Mouse (Mus musculus): ENCODE measurements around the gene Tagln3. TPM values are rescaled to one million over a fixed set of nuclear protein-coding genes. Genes with fewer than 3 reads are reported as not detected.
A peak's percentile ranks its signal among the peaks of the same experiment; 100 is the strongest.

Gene Tagln3
- total and polyA plus RNA-seq, 3 experiments = not detected

GRCm38 (mm10) chr16:45758726-45759269 is 34.4 kb upstream of the Tagln3 start:
- TF ChIP-seq E2F4 (IDR thresholded peaks at IDR 0.05; ENCODE audit: borderline replicate concordance, low read depth, low read length) = no peak
- no peak for TF ChIP-seq ZMIZ1 (IDR thresholded peaks at IDR 0.05; ENCODE audit: low read depth, low read length)
- no peak for TF ChIP-seq ELF1 (IDR thresholded peaks at IDR 0.05; ENCODE audit: low read depth, low read length)
- no peaks in the 10 kb centered on the region for H3K36me3 ChIP-seq (ENCODE audit: control insufficient read depth in 1 of 2, insufficient read depth in 2 of 2, low read length in 2 of 2)
- no peak for DNase-seq (ENCODE audit: low read depth, low spot score)

GRCm38 (mm10) chr16:45757421-45758078 is 33.1 kb upstream of the Tagln3 start:
- no peaks in the 10 kb centered on the region for H3K4me1 ChIP-seq (ENCODE audit: control insufficient read depth in 1 of 2, insufficient read depth in 2 of 2, low read length in 2 of 2)
- H3K27me3 ChIP-seq (ENCODE audit: control insufficient read depth in 1 of 2, insufficient read depth in 2 of 2, low read length in 2 of 2) = no peaks in the 10 kb centered on the region
- no peaks in the 10 kb centered on the region for H3K9me3 ChIP-seq (replicated peaks; ENCODE audit: insufficient read depth, low read length)
- H3K4me3 ChIP-seq (ENCODE audit: control insufficient read depth in 1 of 2, insufficient read depth in 1 of 2, low read depth in 2 of 2, low read length in 2 of 2) = 0 out of 4 replicates have a peak overlapping the region, but pooled peaks of 1 of the 2 experiments have one; percentile 11
- no peaks in the 10 kb centered on the region for H3K36me3 ChIP-seq (ENCODE audit: control insufficient read depth in 1 of 2, insufficient read depth in 2 of 2, low read length in 2 of 2)
- no peaks in the 10 kb centered on the region for H3K79me2 ChIP-seq (ENCODE audit: control insufficient read depth, insufficient read depth, low read length, poor library complexity)
- H3K9ac ChIP-seq (ENCODE audit: control insufficient read depth, low read depth, low read length, poor library complexity, severe bottlenecking) = no peak overlapping the region
- no peak for DNase-seq (ENCODE audit: low read depth, low spot score)
- H3K27ac ChIP-seq (ENCODE audit: control insufficient read depth, low read depth, low read length) = no peak overlapping the region
- TF ChIP-seq E2F4 (IDR thresholded peaks at IDR 0.05; ENCODE audit: borderline replicate concordance, low read depth, low read length) (no peak), SIN3A (IDR thresholded peaks at IDR 0.05; ENCODE audit: low read length) (no peak), CHD2 (IDR thresholded peaks at IDR 0.05; ENCODE audit: low read length) (no peak), TCF12 (IDR thresholded peaks at IDR 0.05; ENCODE audit: low read depth, low read length) (no peak), MAZ (IDR thresholded peaks at IDR 0.05; ENCODE audit: low read depth, low read length) (no peak), MYB (IDR thresholded peaks at IDR 0.05; ENCODE audit: low read depth, low read length) (no peak), USF1 (IDR thresholded peaks at IDR 0.05; ENCODE audit: low read depth, low read length) (no peak)

More at GRCm38 (mm10) chr16:45758726-45759269, 34.4 kb upstream of the Tagln3 start:
- H3K9ac ChIP-seq (ENCODE audit: control insufficient read depth, low read depth, low read length, poor library complexity, severe bottlenecking) = no peak overlapping the region
- no peaks in the 10 kb centered on the region for H3K9me3 ChIP-seq (replicated peaks; ENCODE audit: insufficient read depth, low read length)
- no peak overlapping the region for H3K4me3 ChIP-seq (ENCODE audit: control insufficient read depth in 1 of 2, insufficient read depth in 1 of 2, low read depth in 2 of 2, low read length in 2 of 2)
- no peaks in the 10 kb centered on the region for H3K79me2 ChIP-seq (ENCODE audit: control insufficient read depth, insufficient read depth, low read length, poor library complexity)
- H3K4me1 ChIP-seq (ENCODE audit: control insufficient read depth in 1 of 2, insufficient read depth in 2 of 2, low read length in 2 of 2) = no peaks in the 10 kb centered on the region
- H3K27me3 ChIP-seq (ENCODE audit: control insufficient read depth in 1 of 2, insufficient read depth in 2 of 2, low read length in 2 of 2) = no peaks in the 10 kb centered on the region; a peak in 1 of 4 replicates
- H3K27ac ChIP-seq (ENCODE audit: control insufficient read depth, low read depth, low read length) = no peak overlapping the region

GRCm38 (mm10) chr16:45756855-45757254 is 32.4 kb upstream of the Tagln3 start:
- Histone ChIP-seq H3K9ac (ENCODE audit: control insufficient read depth, low read depth, low read length, poor library complexity, severe bottlenecking) (no peak overlapping the region), H3K4me3 (ENCODE audit: control insufficient read depth in 1 of 2, insufficient read depth in 1 of 2, low read depth in 2 of 2, low read length in 2 of 2) (peak overlapping the region in 1 of 2 experiments; percentile 11; a peak in 1 of 4 replicates), H3K27me3 (ENCODE audit: control insufficient read depth in 1 of 2, insufficient read depth in 2 of 2, low read length in 2 of 2) (no peaks in the 10 kb centered on the region), H3K36me3 (ENCODE audit: control insufficient read depth in 1 of 2, insufficient read depth in 2 of 2, low read length in 2 of 2) (no peaks in the 10 kb centered on the region), H3K9me3 (replicated peaks; ENCODE audit: insufficient read depth, low read length) (no peaks in the 10 kb centered on the region), H3K79me2 (ENCODE audit: control insufficient read depth, insufficient read depth, low read length, poor library complexity) (no peaks in the 10 kb centered on the region), H3K27ac (ENCODE audit: control insufficient read depth, low read depth, low read length) (no peak overlapping the region), H3K4me1 (ENCODE audit: control insufficient read depth in 1 of 2, insufficient read depth in 2 of 2, low read length in 2 of 2) (no peaks in the 10 kb centered on the region)
- peak; percentile 73 for DNase-seq (ENCODE audit: low read depth, low spot score)
- peak; percentile 80 for TF ChIP-seq SMC3 (IDR thresholded peaks at IDR 0.05; ENCODE audit: low read depth, low read length)
- no peak for TF ChIP-seq MAZ (IDR thresholded peaks at IDR 0.05; ENCODE audit: low read depth, low read length)
- peak; percentile 85 for TF ChIP-seq RAD21 (IDR thresholded peaks at IDR 0.05; ENCODE audit: low read depth, low read length)
- peak; percentile 75 for TF ChIP-seq ZC3H11A (IDR thresholded peaks at IDR 0.05; ENCODE audit: low read depth, low read length)
- peak; percentile 27 to 81 (median 53); a peak in 5 of 6 replicates for TF ChIP-seq CTCF (IDR thresholded peaks at IDR 0.05 in 2 of 3, conservative IDR thresholded peaks at IDR 0.05 in 1 of 3; ENCODE audit: control insufficient read depth in 1 of 3, insufficient read depth in 1 of 3, low read depth in 2 of 3, low read length in 3 of 3, poor library complexity in 1 of 3, severe bottlenecking in 1 of 3)
- TF ChIP-seq CHD1 (IDR thresholded peaks at IDR 0.05; ENCODE audit: low read depth, low read length) = no peak
- no peak for TF ChIP-seq NELFE (IDR thresholded peaks at IDR 0.05; ENCODE audit: low read depth, low read length)
